Mouse (Mus musculus) ES-Bruce4 (cell line): Measurements from ENCODE around the gene Mvb12b. TPM values are rescaled to one million over a fixed set of nuclear protein-coding genes. Genes with fewer than 3 reads are reported as not detected.
A peak's percentile ranks its signal among the peaks of the same experiment; 100 is the strongest.

Experiments used
- H3K27ac ChIP-seq: 2 replicates; pipeline ENCODE4 v1.5.1; 2012; ENCODE audit warnings: low read length, inconsistent platforms; ENCODE audit not compliant: insufficient read depth
- H3K27me3 ChIP-seq: 2 replicates; pipeline ENCODE4 v1.6.1; 2012; ENCODE audit warnings: mild to moderate bottlenecking, low read length, inconsistent platforms; ENCODE audit not compliant: control insufficient read depth, poor library complexity, insufficient read depth, severe bottlenecking
- H3K36me3 ChIP-seq: 2 replicates; pipeline ENCODE4 v1.6.1; 2012; ENCODE audit warnings: inconsistent platforms, mild to moderate bottlenecking, low read length, moderate library complexity; ENCODE audit not compliant: control insufficient read depth, poor library complexity, insufficient read depth, severe bottlenecking
- H3K4me1 ChIP-seq: one replicate; pipeline ENCODE4 v1.8.1; 2011; ENCODE audit warnings: low read length; ENCODE audit not compliant: control insufficient read depth, insufficient read depth
- H3K4me3 ChIP-seq: 2 replicates; pipeline ENCODE4 v1.5.1; 2011; ENCODE audit warnings: low read depth, mild to moderate bottlenecking, low read length
- H3K9ac ChIP-seq: 2 replicates; pipeline ENCODE4 v1.6.1; 2012; ENCODE audit warnings: low read depth, mild to moderate bottlenecking, inconsistent platforms; ENCODE audit not compliant: poor library complexity, severe bottlenecking
- H3K9me3 ChIP-seq: replicated peaks from 2 replicates; pipeline ENCODE4 v1.6.1; 2012; ENCODE audit warnings: mild to moderate bottlenecking, low read length, inconsistent platforms; ENCODE audit not compliant: control insufficient read depth, poor library complexity, insufficient read depth, severe bottlenecking
- CTCF ChIP-seq: IDR thresholded peaks from one replicate; pipeline ENCODE4 v1.8.1; 2011; ENCODE audit warnings: low read depth, low read length
- EP300 ChIP-seq: IDR thresholded peaks from 2 replicates; pipeline ENCODE4 v1.6.1; 2011; ENCODE audit warnings: low read depth, low read length; ENCODE audit not compliant: insufficient read depth
- POLR2A ChIP-seq: IDR thresholded peaks from one replicate; pipeline ENCODE4 v1.8.1; 2011; ENCODE audit warnings: low read length; ENCODE audit not compliant: insufficient read depth
- polyA plus RNA-seq: library from polyadenylated mRNA; stranded (reverse); fragments of >200 nt; gene quantifications from 2 replicates; pipeline ENCODE4 v1.2.4, GENCODE M21; 2011; ENCODE audit warnings: low read depth; ENCODE audit not compliant: missing spikeins, insufficient read depth, insufficient read length

Gene Mvb12b
- polyA plus RNA-seq, 1 experiment = 11.5 TPM

DNA sequence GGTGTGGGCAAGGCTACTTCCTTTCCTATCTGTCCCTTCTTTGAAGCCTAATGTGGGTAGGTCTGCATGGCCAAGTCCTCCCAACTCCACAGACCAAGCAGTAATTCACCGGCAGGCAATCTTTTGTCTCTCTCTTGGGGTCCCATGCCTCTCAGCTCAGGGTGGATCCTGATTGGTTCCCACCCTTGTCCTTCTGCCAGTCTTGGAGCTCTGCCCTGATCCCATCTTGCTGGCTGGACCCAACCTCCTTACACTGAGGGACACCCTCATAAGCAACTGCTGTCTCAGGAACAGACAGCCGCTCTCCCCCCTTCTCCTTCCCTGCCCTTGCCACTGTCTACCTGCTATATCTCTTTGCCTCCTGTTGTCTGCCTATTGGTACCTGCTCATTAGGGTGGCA, 34.7 kb upstream of the Mvb12b start:
- no peak overlapping the region for H3K9ac ChIP-seq
- H3K4me1 ChIP-seq = no peaks in the 10 kb centered on the region
- no peaks in the 10 kb centered on the region for H3K27me3 ChIP-seq
- TF ChIP-seq CTCF (no peak), POLR2A (no peak), EP300 (no peak)
- H3K9me3 ChIP-seq = no peaks in the 10 kb centered on the region
- H3K36me3 ChIP-seq = no peaks in the 10 kb centered on the region
- H3K4me3 ChIP-seq = no peak overlapping the region
- H3K27ac ChIP-seq = no peak overlapping the region

DNA sequence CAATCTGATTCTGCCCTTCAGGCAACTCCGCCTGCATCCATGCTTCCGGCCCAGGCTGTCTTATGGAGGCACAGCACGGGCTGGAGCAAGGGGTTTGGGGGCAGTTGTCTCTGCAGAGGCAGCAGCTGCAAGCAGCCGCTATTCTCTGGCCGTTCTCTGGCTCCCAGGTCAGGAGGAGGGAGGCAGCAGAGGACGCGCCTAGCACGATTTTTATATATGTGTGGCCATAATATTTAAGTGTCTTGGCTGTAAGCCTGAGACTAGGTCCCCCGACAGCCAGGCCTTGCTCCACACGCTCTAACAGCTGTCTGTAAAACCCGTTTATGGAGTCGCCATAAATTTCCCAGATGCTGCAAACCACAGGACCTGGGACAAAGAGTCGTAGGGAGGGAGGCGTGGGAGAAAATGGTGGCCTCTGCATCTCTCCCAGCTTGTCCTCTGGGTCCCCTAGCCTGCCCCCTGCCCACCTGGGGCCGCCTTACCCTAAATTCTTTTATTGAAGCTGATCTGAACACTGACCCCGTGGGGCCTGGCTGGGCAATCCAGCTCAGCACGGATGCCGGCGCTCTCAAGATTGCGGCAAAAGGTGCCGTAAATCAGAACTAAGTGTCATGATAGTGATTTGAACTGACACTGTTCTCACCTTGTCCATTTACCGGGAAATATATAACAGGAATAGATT, 32.3 kb upstream of the Mvb12b start:
- peak overlapping the region; percentile 19 for H3K4me3 ChIP-seq
- H3K9ac ChIP-seq = peak overlapping the region; percentile 44
- no peaks in the 10 kb centered on the region for H3K4me1 ChIP-seq
- H3K27ac ChIP-seq = no peak overlapping the region
- no peaks in the 10 kb centered on the region for H3K9me3 ChIP-seq
- no peak for TF ChIP-seq EP300
- TF ChIP-seq POLR2A = no peak
- TF ChIP-seq CTCF = no peak
- H3K27me3 ChIP-seq = no peaks in the 10 kb centered on the region
- no peaks in the 10 kb centered on the region for H3K36me3 ChIP-seq

DNA sequence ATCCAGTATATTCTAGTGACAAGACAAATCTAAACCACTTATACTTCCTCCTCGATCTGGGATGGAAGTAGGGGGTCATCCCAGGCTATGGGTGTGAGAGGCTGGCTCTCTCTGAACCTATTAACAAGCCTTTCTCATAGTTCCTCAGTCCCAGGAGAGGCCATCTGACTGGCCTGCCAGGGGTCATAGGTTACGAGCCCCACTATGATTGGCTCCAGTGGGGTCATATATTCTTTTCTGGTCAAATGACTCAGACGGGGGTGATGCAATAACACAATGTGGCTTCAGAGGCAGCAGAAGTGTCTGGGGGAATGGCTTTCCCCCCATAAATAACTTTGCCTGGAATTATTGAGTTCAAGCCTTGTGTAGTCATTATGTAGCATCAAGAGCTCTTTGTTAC, 31.1 kb upstream of the Mvb12b start:
- Histone ChIP-seq H3K9me3 (no peaks in the 10 kb centered on the region), H3K4me1 (no peaks in the 10 kb centered on the region), H3K27me3 (no peaks in the 10 kb centered on the region), H3K4me3 (no peak overlapping the region), H3K27ac (no peak overlapping the region), H3K36me3 (no peaks in the 10 kb centered on the region), H3K9ac (no peak overlapping the region)
- TF ChIP-seq POLR2A (no peak), EP300 (no peak), CTCF (no peak)

DNA sequence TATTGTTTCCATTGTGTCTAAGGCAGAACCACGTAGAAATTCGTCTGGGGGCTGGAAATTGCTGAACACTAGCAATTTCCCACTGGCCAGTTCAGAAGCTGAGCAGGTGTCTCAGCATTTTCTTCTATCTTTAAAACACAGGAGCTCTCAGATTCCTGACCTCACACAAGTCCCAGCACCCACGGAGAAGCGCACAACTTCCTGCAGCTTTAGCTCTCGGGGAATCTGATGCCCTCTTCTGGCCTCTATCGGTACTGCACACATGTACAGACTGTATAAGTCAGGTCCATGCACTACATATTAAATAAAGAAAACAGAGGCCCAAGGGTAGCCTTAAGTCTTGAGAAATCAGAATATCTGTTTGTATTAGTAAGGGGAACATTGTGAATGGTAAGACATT, 30.6 kb upstream of the Mvb12b start:
- no peaks in the 10 kb centered on the region for H3K4me1 ChIP-seq
- no peaks in the 10 kb centered on the region for H3K9me3 ChIP-seq
- H3K9ac ChIP-seq = no peak overlapping the region
- H3K27me3 ChIP-seq = no peaks in the 10 kb centered on the region
- peak; percentile 62 for TF ChIP-seq CTCF
- TF ChIP-seq POLR2A = no peak
- H3K27ac ChIP-seq = no peak overlapping the region
- H3K36me3 ChIP-seq = no peaks in the 10 kb centered on the region
- H3K4me3 ChIP-seq = no peak overlapping the region

DNA sequence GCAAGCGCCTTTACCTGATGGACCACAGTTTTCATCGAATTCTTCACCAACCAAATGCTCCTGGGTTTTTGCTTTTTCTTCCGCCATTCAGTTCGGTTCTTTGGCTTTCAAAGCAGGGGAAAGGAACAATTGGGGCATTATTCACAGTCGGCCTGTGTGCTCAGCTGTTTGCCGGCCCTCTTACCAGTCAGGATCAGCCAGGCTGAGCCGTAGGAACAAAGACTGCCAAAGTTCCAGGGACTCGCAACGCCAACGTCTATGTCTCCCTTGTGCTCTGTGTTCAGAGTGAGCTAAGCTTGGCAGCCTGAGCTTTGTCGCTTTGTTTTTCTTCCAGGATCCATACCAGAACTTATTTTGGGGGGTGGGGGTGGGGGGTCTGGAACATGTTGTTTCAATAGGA, 28.9 kb upstream of the Mvb12b start:
- TF ChIP-seq CTCF = no peak
- no peak for TF ChIP-seq EP300
- no peak for TF ChIP-seq POLR2A
- H3K27ac ChIP-seq = no peak overlapping the region

DNA sequence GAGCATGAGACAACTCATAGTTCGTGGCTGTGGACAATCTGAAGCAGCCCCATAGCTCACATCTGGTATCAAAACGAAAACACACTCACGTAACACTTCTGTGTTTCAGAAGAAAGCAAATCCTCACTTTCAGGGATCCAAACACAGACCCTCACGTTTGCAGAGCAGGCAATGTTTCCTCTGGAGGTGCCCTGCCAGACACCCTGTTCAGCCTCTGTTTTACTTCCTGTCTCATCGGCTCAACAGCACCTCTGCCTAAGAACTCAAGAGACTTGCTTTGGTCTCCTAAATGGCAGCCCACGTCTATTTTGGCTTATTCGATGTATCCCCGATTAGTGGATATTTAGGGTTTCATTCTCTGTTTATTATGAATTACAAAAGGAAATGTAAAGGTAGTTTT, 27.3 kb upstream of the Mvb12b start:
- Histone ChIP-seq H3K36me3 (no peaks in the 10 kb centered on the region), H3K9me3 (no peaks in the 10 kb centered on the region), H3K4me3 (no peak overlapping the region), H3K27me3 (no peaks in the 10 kb centered on the region), H3K4me1 (no peaks in the 10 kb centered on the region), H3K9ac (no peak overlapping the region), H3K27ac (no peak overlapping the region)
- no peak for TF ChIP-seq POLR2A

More for the DNA sequence above, 28.9 kb upstream of the Mvb12b start:
- Histone ChIP-seq H3K27me3 (no peaks in the 10 kb centered on the region), H3K4me1 (no peaks in the 10 kb centered on the region), H3K4me3 (no peak overlapping the region), H3K36me3 (no peaks in the 10 kb centered on the region), H3K9ac (no peak overlapping the region), H3K9me3 (no peaks in the 10 kb centered on the region)
